Mouse (Mus musculus): ENCODE measurements around the gene Ifnab.

GRCm38 (mm10) chr4:88680362-88680761 is 10.8 kb downstream of the Ifnab start:
- TF ChIP-seq POLR2A (IDR thresholded peaks at IDR 0.05; ENCODE audit: borderline replicate concordance, low read depth, low read length): no peak
- TF ChIP-seq CTCF (IDR thresholded peaks at IDR 0.05; ENCODE audit: low read depth, low read length): no peak
